Mouse (Mus musculus) intestine, embryonic 15.5 days (tissue): ENCODE results near the gene S100a9. TPM values are rescaled to one million over a fixed set of nuclear protein-coding genes. Genes with fewer than 3 reads are reported as not detected.

Experiments used
- ATAC-seq: fragments of 200-750 bp; cut with Nextera tagmentation; 2 replicates; pipeline ENCODE4 v1.8.0; 2017; ENCODE audit warnings: moderate TSS enrichment, moderate library complexity
- H3K27ac ChIP-seq: fragments of 300-500 bp; sonication (generic); 2 replicates; pipeline ENCODE4 v1.5.1; 2015; ENCODE audit warnings: mild to moderate bottlenecking, inconsistent platforms
- H3K27me3 ChIP-seq: fragments of 300-500 bp; sonication (generic); replicated peaks from 2 replicates; pipeline ENCODE4 v1.6.1; 2015; ENCODE audit warnings: inconsistent platforms
- H3K36me3 ChIP-seq: fragments of 300-500 bp; sonication (generic); 2 replicates; pipeline ENCODE4 v1.6.1; 2015; ENCODE audit warnings: inconsistent platforms
- H3K4me1 ChIP-seq: fragments of 300-500 bp; sonication (generic); replicated peaks from 2 replicates; pipeline ENCODE4 v1.6.1; 2015; ENCODE audit warnings: inconsistent platforms
- H3K4me2 ChIP-seq: fragments of 300-500 bp; sonication (generic); replicated peaks from 2 replicates; pipeline ENCODE4 v1.6.1; 2015; ENCODE audit warnings: mild to moderate bottlenecking, inconsistent platforms
- H3K4me3 ChIP-seq: fragments of 300-500 bp; sonication (generic); replicated peaks from 2 replicates; pipeline ENCODE4 v1.5.1; 2015; ENCODE audit warnings: inconsistent platforms
- H3K9ac ChIP-seq: fragments of 300-500 bp; sonication (generic); 2 replicates; pipeline ENCODE4 v1.6.1; 2015; ENCODE audit warnings: inconsistent platforms
- H3K9me3 ChIP-seq: fragments of 300-500 bp; sonication (generic); 2 replicates; pipeline ENCODE4 v1.6.1; 2016; ENCODE audit warnings: inconsistent platforms
- WGBS: fragments of 180-500 bp; shearing (Covaris S2); methylation state at CpG from one replicate; pipeline ENCODE4 v1.1.7; 2015; 5-methylcytosine and 5-hydroxymethylcytosine counted together
- polyA plus RNA-seq: library from polyadenylated mRNA; unstranded; fragments of >200 nt; fragmentation: Nextera tagmentation; extraction: Ambion mirVana; gene quantifications from 2 replicates; pipeline ENCODE4 v1.2.1, GENCODE M21; 2015

The S100a9 gene
- polyA plus RNA-seq, 1 experiment from 2014 or later: 17.5 TPM

DNA sequence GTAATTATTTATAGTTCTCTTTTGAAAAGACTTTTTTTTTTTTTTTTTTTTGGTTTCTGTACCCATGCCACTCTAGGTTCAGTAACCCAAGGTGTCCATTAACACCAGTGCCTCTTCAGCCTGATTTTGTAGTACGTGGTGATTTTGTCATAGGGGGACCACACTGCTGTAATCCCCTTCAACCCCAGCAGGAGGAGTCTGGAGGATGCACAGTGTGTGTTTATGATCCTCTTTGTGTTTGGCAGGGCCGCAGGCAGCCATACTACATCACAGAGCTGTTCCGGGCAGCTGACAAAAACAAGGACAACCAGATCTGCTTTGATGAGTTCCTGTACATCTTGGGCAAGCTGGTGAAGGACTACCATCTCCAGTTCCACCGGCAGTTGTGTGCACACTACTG lies 38.1 kb downstream of the S100a9 start:
- no peaks in the 10 kb centered on the region for H3K9me3 ChIP-seq
- no peaks in the 10 kb centered on the region for H3K4me1 ChIP-seq
- H3K27ac ChIP-seq: no peak overlapping the region
- H3K27me3 ChIP-seq: peaks cover 5% of the 10 kb centered on the region
- no peak overlapping the region for H3K4me2 ChIP-seq
- ATAC-seq: no peak
- 69% methylated on average over 4 of the region's 4 CpGs for WGBS
- H3K4me3 ChIP-seq: no peak overlapping the region
- H3K36me3 ChIP-seq: no peaks in the 10 kb centered on the region
- H3K9ac ChIP-seq: no peak overlapping the region

DNA sequence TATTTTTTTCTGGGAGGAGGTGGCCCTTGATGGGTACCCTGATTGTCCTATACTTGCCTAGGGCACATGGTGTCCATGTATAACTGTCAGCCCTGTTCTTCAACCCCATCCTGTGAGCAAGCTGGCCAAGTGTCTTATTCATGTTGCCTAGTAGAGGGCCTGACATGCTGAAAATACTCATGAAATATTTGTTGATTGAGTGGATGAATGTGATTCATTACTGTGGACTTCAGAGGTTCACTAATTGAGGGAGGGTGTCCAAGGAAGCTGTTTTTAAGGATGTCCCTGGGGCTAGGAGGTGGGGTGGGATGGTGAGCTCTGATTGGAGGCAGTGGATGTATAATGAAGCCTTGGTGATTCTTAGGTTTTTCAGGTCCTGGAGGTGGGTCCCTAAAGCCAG lies 41.8 kb downstream of the S100a9 start, which contains the start of gene S100a7a:
S100a7a (plus strand) TSS at position 301 of the 400 bp plus-strand sequence.
- Histone ChIP-seq H3K4me2 (no peak within 1 kb of the TSS), H3K4me3 (no peak within 1 kb of the TSS), H3K9me3 (no peaks in the 10 kb centered on the region), H3K4me1 (no peaks in the 10 kb centered on the region), H3K27me3 (peaks cover 5% of the 10 kb centered on the region), H3K36me3 (no peaks in the 10 kb centered on the region), H3K9ac (no peak within 1 kb of the TSS), H3K27ac (no peak within 1 kb of the TSS)
- no peak for ATAC-seq

- ATAC-seq: peak; percentile 81
- 37% methylated on average over 5 of the region's 5 CpGs for WGBS
- no peaks in the 10 kb centered on the region for H3K36me3 ChIP-seq
- no peaks in the 10 kb centered on the region for H3K4me1 ChIP-seq
- H3K9me3 ChIP-seq: no peaks in the 10 kb centered on the region
- H3K9ac ChIP-seq: no peak overlapping the region
- no peak overlapping the region for H3K4me2 ChIP-seq
- no peak overlapping the region for H3K4me3 ChIP-seq
- no peak overlapping the region for H3K27ac ChIP-seq
- H3K27me3 ChIP-seq: peaks cover 5% of the 10 kb centered on the region
These were observed 42.5 kb downstream of the S100a9 start for GRCm38 (mm10) chr3:90652878-90653508.

- ATAC-seq: no peak
- H3K4me3 ChIP-seq: no peak overlapping the region
- no peaks in the 10 kb centered on the region for H3K36me3 ChIP-seq
- H3K9ac ChIP-seq: no peak overlapping the region
- H3K4me1 ChIP-seq: no peaks in the 10 kb centered on the region
- no peak overlapping the region for H3K4me2 ChIP-seq
- no peaks in the 10 kb centered on the region for H3K9me3 ChIP-seq
- WGBS: 92% methylated on average over 2 of the region's 2 CpGs
- no peaks in the 10 kb centered on the region; the same call in 1 of the 2 replicates for H3K27me3 ChIP-seq
- no peak overlapping the region for H3K27ac ChIP-seq
These were observed 45.7 kb downstream of the S100a9 start for GRCm38 (mm10) chr3:90649832-90650231.

GRCm38 (mm10) chr3:90648981-90649380 lies 46.5 kb downstream of the S100a9 start:
- no peaks in the 10 kb centered on the region for H3K4me1 ChIP-seq
- no peaks in the 10 kb centered on the region for H3K9me3 ChIP-seq
- no peak overlapping the region for H3K4me3 ChIP-seq
- H3K4me2 ChIP-seq: no peak overlapping the region
- no peak for ATAC-seq
- no peaks in the 10 kb centered on the region for H3K36me3 ChIP-seq
- no peak overlapping the region for H3K9ac ChIP-seq
- H3K27ac ChIP-seq: no peak overlapping the region
- no peaks in the 10 kb centered on the region; the same call in 1 of the 2 replicates for H3K27me3 ChIP-seq

DNA sequence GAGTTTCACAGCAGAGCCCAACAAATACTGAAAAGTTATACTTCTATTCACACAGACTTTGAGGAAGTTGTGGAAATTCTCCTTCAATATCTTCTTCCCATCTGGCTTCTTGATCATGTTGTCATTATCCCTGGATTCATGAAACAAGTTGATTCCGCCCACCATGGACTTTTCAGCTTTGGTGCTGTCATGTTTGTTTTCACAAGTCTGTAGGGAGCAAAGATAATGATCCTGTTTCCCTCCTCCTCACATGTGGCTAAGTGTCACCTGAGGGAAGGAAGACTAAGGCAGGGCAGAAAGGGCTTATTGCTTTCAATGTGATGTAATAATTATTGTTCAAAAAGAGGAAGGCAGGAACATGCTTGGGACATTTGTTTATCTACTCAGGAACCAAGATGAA lies 48.2 kb downstream of the S100a9 start:
- ATAC-seq: no peak
- Histone ChIP-seq H3K4me1 (no peaks in the 10 kb centered on the region), H3K27me3 (no peaks in the 10 kb centered on the region), H3K9me3 (no peaks in the 10 kb centered on the region), H3K27ac (no peak overlapping the region), H3K4me2 (no peak overlapping the region), H3K4me3 (no peak overlapping the region), H3K36me3 (no peaks in the 10 kb centered on the region), H3K9ac (no peak overlapping the region)
- 88% methylated on average over 1 of the region's 1 CpGs for WGBS

DNA sequence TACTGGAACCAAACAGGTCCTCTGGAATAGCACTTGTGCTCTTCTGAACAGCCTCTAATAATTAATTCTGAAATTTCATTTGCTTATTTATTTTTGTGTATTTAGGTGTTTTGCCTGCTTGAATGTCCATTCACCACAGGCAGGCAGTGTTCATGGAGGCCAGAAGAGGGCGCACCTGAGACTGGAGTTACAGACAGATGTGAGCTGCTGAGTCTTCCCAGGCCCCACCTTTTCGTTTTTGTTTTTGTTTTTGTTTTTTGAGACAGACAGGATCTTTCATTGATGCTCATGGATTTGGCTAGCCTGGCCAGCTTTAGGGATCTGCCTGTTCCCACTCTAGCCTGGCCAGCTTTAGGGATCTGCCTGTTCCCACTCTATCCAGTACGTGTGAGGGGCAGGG lies 51.3 kb downstream of the S100a9 start:
- H3K36me3 ChIP-seq: no peaks in the 10 kb centered on the region
- no peaks in the 10 kb centered on the region for H3K4me1 ChIP-seq
- 51% methylated on average over 3 of the region's 3 CpGs for WGBS
- no peak for ATAC-seq
- no peak overlapping the region for H3K4me3 ChIP-seq
- no peak overlapping the region for H3K4me2 ChIP-seq
- H3K9me3 ChIP-seq: no peaks in the 10 kb centered on the region
- H3K27me3 ChIP-seq: no peaks in the 10 kb centered on the region
- no peak overlapping the region for H3K27ac ChIP-seq
- no peak overlapping the region for H3K9ac ChIP-seq

Other genes starting within 250 kb of the S100a9 start
- gene Npr1, start 229.9 kb downstream of the S100a9 start, polyA plus RNA-seq: 5.7 and 6.2 TPM in 2 replicates
- 146 and 157 TPM in 2 replicates for gene Ilf2, start 219.6 kb downstream of the S100a9 start, polyA plus RNA-seq
- 69.8 and 74.0 TPM in 2 replicates for gene Snapin, start 204.7 kb downstream of the S100a9 start, polyA plus RNA-seq
- gene Chtop, start 186.2 kb downstream of the S100a9 start, polyA plus RNA-seq: 117 and 125 TPM in 2 replicates
- gene S100a1, start 181.3 kb downstream of the S100a9 start, polyA plus RNA-seq: 82.3 and 109 TPM in 2 replicates
- 35.6 and 36.3 TPM in 2 replicates for gene S100a13, start 181.3 kb downstream of the S100a9 start, polyA plus RNA-seq
- 6.3 and 8.5 TPM in 2 replicates for gene S100a14, start 168.9 kb downstream of the S100a9 start, polyA plus RNA-seq
- gene S100a16, start 158.5 kb downstream of the S100a9 start, polyA plus RNA-seq: 109 and 122 TPM in 2 replicates
- 0.29 and 0.53 TPM in 2 replicates for gene S100a3, start 135.1 kb downstream of the S100a9 start, polyA plus RNA-seq
- not detected in 2 replicates for gene S100a2, start 105.5 kb downstream of the S100a9 start, polyA plus RNA-seq
- gene Gm42674, start 93.8 kb downstream of the S100a9 start, polyA plus RNA-seq: not detected in 2 replicates
- 4.4 and 8.2 TPM in 2 replicates for gene S100a4, start 92.0 kb downstream of the S100a9 start, polyA plus RNA-seq
- 15.0 and 15.7 TPM in 2 replicates for gene S100a5, start 87.2 kb downstream of the S100a9 start, polyA plus RNA-seq
- gene S100a6, start 82.8 kb downstream of the S100a9 start, polyA plus RNA-seq: 412 and 430 TPM in 2 replicates
- gene S100a7a, start 41.7 kb downstream of the S100a9 start, polyA plus RNA-seq: 0.13 and 0.44 TPM in 2 replicates
- gene S100a8, start 26.7 kb downstream of the S100a9 start, polyA plus RNA-seq: 30.3 and 46.1 TPM in 2 replicates
- gene Pglyrp4, start 31.2 kb upstream of the S100a9 start, polyA plus RNA-seq: not detected in 2 replicates
- gene Gm5849, start 82.2 kb upstream of the S100a9 start, polyA plus RNA-seq: not detected in 2 replicates